Mouse (Mus musculus) heart, embryonic 12.5 days (tissue): Measurements from ENCODE around the gene Bpifb1. TPM values are rescaled to one million over a fixed set of nuclear protein-coding genes. Genes with fewer than 3 reads are reported as not detected.
"Not testable (repeated sequence)": the region's sequence is repeated elsewhere in the genome, so short reads cannot be mapped to it uniquely, and the experiment has no call there.

Source experiments
- ATAC-seq: fragments of 200-750 bp; cut with Nextera tagmentation; 2 replicates; pipeline ENCODE4 v1.8.0; 2017; ENCODE audit warnings: moderate TSS enrichment, moderate library complexity; ENCODE audit not compliant: insufficient number of reproducible peaks, low FRiP score
- H3K27ac ChIP-seq: fragments of 300-500 bp; sonication (generic); 2 replicates; pipeline ENCODE4 v1.5.1; 2016; ENCODE audit warnings: mild to moderate bottlenecking, moderate library complexity; ENCODE audit not compliant: poor library complexity, severe bottlenecking
- H3K27me3 ChIP-seq: fragments of 300-500 bp; sonication (generic); replicated peaks from 2 replicates; pipeline ENCODE4 v1.6.1; 2016; ENCODE audit warnings: mild to moderate bottlenecking, moderate library complexity
- H3K36me3 ChIP-seq: fragments of 300-500 bp; sonication (generic); 2 replicates; pipeline ENCODE4 v1.6.1; 2016; ENCODE audit warnings: mild to moderate bottlenecking, moderate library complexity
- H3K4me1 ChIP-seq: fragments of 300-500 bp; sonication (generic); replicated peaks from 2 replicates; pipeline ENCODE4 v1.6.1; 2016; ENCODE audit warnings: mild to moderate bottlenecking
- H3K4me2 ChIP-seq: fragments of 300-500 bp; sonication (generic); 2 replicates; pipeline ENCODE4 v1.6.1; 2016; ENCODE audit warnings: mild to moderate bottlenecking, moderate library complexity
- H3K4me3 ChIP-seq: fragments of 300-500 bp; sonication (generic); 2 replicates; pipeline ENCODE4 v1.5.1; 2016; ENCODE audit warnings: mild to moderate bottlenecking
- H3K9ac ChIP-seq: fragments of 300-500 bp; sonication (generic); 2 replicates; pipeline ENCODE4 v1.6.1; 2016; ENCODE audit warnings: mild to moderate bottlenecking, moderate library complexity
- H3K9me3 ChIP-seq: fragments of 300-500 bp; sonication (generic); replicated peaks from 2 replicates; pipeline ENCODE4 v1.6.1; 2016; ENCODE audit warnings: mild to moderate bottlenecking, moderate library complexity
- WGBS: fragments of 180-500 bp; shearing (Covaris S2); methylation state at CpG from one replicate; pipeline ENCODE4 v1.1.7; 2016; 5-methylcytosine and 5-hydroxymethylcytosine counted together
- polyA plus RNA-seq: library from polyadenylated mRNA; unstranded; fragments of >200 nt; fragmentation: Nextera tagmentation; extraction: Ambion mirVana; gene quantifications from 2 replicates; pipeline ENCODE4 v1.2.1, GENCODE M21; 2016

Bpifb1 gene
- polyA plus RNA-seq, 1 experiment from 2014 or later: 0.14 TPM

DNA sequence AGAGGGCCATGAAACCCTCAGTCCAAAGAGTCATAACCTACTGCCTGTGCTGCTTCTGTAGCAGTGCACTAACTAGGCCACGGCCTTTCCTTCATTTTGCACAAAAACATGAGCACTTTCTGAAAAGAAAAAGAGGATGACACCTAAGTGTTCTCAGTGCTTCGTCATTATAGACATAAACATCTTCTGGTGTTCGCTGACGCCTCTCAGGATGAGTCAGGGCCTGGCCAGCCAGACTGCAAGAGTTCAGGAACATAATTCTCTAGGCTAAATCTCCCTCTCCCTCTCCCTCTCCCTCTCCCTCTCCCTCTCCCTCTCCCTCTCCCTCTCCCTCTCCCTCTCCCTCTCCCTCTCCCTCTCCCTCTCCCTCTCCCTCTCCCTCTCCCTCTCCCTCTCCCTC is 7.6 kb upstream of the Bpifb1 start:
- not testable (repeated sequence) for H3K4me2 ChIP-seq, H3K4me3 ChIP-seq, H3K27me3 ChIP-seq, H3K27ac ChIP-seq, H3K9me3 ChIP-seq, ATAC-seq, H3K4me1 ChIP-seq, H3K9ac ChIP-seq, H3K36me3 ChIP-seq
- 64% methylated on average over 4 of the region's 4 CpGs for WGBS

DNA sequence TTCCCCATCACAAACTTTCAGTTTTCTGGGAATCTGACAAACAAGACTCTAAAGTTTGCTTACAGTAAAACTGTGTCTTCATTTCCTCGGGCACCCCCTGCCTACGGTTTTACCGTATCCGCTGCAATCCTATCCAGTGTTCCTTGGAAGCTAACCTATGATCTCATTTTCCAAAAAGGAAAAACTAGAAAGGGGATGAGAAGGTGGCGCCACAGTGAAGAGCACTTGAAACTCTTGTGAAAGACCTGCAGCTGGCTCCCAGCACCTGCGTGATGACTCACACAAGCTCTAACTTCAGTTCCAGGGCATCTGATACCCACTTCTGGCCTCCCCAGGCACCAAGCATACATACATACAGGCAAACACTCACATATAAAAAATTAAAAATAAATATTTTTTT is 5.3 kb upstream of the Bpifb1 start:
- H3K4me3 ChIP-seq: no peak overlapping the region
- ATAC-seq: no peak

DNA sequence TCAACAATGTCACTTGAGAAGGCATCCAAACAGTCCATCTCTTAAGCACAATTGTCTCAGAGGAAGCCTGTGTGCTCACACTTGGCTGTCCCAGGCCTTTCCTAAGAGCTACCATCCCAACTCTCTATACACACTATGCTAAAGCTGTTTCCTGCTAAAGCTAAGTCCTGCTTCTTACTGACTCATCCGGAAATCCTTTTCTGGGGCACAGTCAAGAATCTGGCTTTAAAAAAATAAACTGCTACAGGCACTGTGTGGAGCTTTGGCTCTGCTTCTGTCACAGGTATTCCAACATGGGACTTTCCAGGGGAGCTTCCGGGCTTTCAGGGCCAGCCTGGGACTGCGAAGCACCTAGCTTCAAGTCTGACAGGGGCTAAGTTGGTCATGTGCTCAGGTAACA is 4.9 kb upstream of the Bpifb1 start:
- H3K27me3 ChIP-seq: no peaks in the 10 kb centered on the region
- no peak overlapping the region for H3K27ac ChIP-seq
- H3K4me3 ChIP-seq: no peak overlapping the region
- no peak overlapping the region for H3K4me2 ChIP-seq
- no peak overlapping the region for H3K9ac ChIP-seq
- H3K4me1 ChIP-seq: no peaks in the 10 kb centered on the region
- no peaks in the 10 kb centered on the region for H3K36me3 ChIP-seq
- WGBS: 77% methylated on average over 3 of the region's 3 CpGs
- no peaks in the 10 kb centered on the region for H3K9me3 ChIP-seq
- ATAC-seq: no peak

More for the DNA sequence above, 5.3 kb upstream of the Bpifb1 start:
- Histone ChIP-seq H3K9ac (no peak overlapping the region), H3K27ac (no peak overlapping the region), H3K36me3 (no peaks in the 10 kb centered on the region), H3K4me2 (no peak overlapping the region), H3K9me3 (no peaks in the 10 kb centered on the region), H3K4me1 (no peaks in the 10 kb centered on the region), H3K27me3 (no peaks in the 10 kb centered on the region)
- 81% methylated on average over 6 of the region's 6 CpGs for WGBS

- no peak for ATAC-seq
- Histone ChIP-seq H3K4me2 (no peak overlapping the region), H3K27me3 (no peaks in the 10 kb centered on the region), H3K4me1 (peaks cover 9% of the 10 kb centered on the region), H3K9me3 (no peaks in the 10 kb centered on the region), H3K4me3 (no peak overlapping the region), H3K36me3 (no peaks in the 10 kb centered on the region), H3K27ac (no peak overlapping the region), H3K9ac (no peak overlapping the region)
- 37% methylated on average over 5 of the region's 5 CpGs for WGBS
These were observed 3.1 kb upstream of the Bpifb1 start for GRCm38 (mm10) chr2:154187468-154187867.

GRCm38 (mm10) chr2:154189877-154190434 is 662 bp upstream of the Bpifb1 start:
- Histone ChIP-seq H3K36me3 (no peaks in the 10 kb centered on the region), H3K9ac (no peak overlapping the region), H3K27me3 (no peaks in the 10 kb centered on the region)

GRCm38 (mm10) chr2:154192141-154192540 is 1.5 kb downstream of the Bpifb1 start:
- Histone ChIP-seq H3K9ac (no peak overlapping the region), H3K4me2 (no peak overlapping the region), H3K36me3 (no peaks in the 10 kb centered on the region), H3K4me3 (no peak overlapping the region), H3K27ac (peak overlapping the region; percentile 43), H3K27me3 (no peaks in the 10 kb centered on the region), H3K9me3 (no peaks in the 10 kb centered on the region), H3K4me1 (peaks cover 28% of the 10 kb centered on the region)
- WGBS: 21% methylated on average over 2 of the region's 2 CpGs
- ATAC-seq: no peak

More at GRCm38 (mm10) chr2:154189877-154190434, 662 bp upstream of the Bpifb1 start:
- Histone ChIP-seq H3K27ac (no peak overlapping the region), H3K4me2 (no peak overlapping the region), H3K4me3 (no peak overlapping the region), H3K4me1 (peaks cover 28% of the 10 kb centered on the region), H3K9me3 (no peaks in the 10 kb centered on the region)
- 79% methylated on average over 7 of the region's 7 CpGs for WGBS
- ATAC-seq: no peak

- Histone ChIP-seq H3K4me3 (no peak overlapping the region), H3K4me2 (no peak overlapping the region), H3K36me3 (no peaks in the 10 kb centered on the region), H3K9me3 (no peaks in the 10 kb centered on the region), H3K27ac (no peak overlapping the region), H3K4me1 (peaks cover 28% of the 10 kb centered on the region), H3K27me3 (no peaks in the 10 kb centered on the region), H3K9ac (no peak overlapping the region)
- 78% methylated on average over 4 of the region's 4 CpGs for WGBS
- no peak for ATAC-seq
These were observed 2.5 kb downstream of the Bpifb1 start for GRCm38 (mm10) chr2:154193071-154193470.

DNA sequence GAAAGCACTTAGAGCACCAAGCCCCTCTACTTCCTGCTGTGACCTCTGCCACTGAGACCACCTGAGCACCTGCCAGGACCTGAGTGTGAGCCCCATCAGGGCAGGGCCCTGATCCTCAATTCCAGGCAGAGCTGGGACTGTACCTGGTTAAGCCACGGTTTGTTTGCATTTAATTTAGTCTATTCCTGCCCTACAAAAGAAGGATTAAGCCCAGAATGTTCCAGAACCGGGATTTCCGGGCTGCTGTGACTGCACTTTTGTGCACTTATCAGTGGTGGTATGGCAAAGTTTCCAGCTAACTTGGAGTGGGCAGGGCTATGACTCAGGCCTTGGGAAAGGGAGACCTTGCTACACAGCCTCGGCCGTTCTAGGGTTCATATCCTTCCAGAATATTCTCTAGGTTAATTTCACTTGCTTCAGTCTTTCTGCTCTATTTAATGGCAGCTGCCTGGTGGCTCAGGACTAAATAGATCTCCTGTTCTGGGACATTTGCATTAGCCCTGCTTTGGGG is 3.4 kb downstream of the Bpifb1 start:
- Histone ChIP-seq H3K9me3 (no peaks in the 10 kb centered on the region), H3K4me3 (no peak overlapping the region), H3K9ac (no peak overlapping the region), H3K27ac (no peak overlapping the region), H3K4me1 (peaks cover 28% of the 10 kb centered on the region), H3K4me2 (no peak overlapping the region), H3K27me3 (no peaks in the 10 kb centered on the region), H3K36me3 (no peaks in the 10 kb centered on the region)
- no peak for ATAC-seq
- 42% methylated on average over 5 of the region's 5 CpGs for WGBS

DNA sequence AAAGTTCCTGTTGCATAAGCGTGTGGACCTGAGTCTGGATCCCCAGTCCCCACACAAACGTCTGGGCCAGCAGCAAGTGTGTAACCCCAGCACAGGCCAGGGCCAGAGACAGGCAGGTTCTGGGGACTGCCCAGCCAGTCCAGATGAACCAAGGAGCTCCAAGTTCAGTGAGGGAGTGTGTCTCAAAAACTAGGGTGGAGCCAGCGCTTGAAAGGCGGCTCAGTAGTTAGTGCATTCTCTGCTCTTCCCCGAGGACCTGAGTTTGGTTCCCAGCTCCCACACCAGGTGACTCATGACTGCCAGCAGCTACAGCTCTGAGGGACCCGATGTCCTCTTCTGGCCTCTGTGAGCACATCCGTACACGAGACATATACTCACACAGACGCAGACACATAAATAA is 6.4 kb downstream of the Bpifb1 start:
- H3K4me1 ChIP-seq: peaks cover 23% of the 10 kb centered on the region
- H3K9ac ChIP-seq: no peak overlapping the region
- no peaks in the 10 kb centered on the region for H3K36me3 ChIP-seq
- no peak overlapping the region for H3K27ac ChIP-seq
- no peaks in the 10 kb centered on the region for H3K9me3 ChIP-seq
- WGBS: 87% methylated on average over 9 of the region's 9 CpGs
- ATAC-seq: no peak
- H3K4me2 ChIP-seq: no peak overlapping the region
- no peak overlapping the region for H3K4me3 ChIP-seq
- peaks cover 7% of the 10 kb centered on the region; the same call in 1 of the 2 replicates for H3K27me3 ChIP-seq

DNA sequence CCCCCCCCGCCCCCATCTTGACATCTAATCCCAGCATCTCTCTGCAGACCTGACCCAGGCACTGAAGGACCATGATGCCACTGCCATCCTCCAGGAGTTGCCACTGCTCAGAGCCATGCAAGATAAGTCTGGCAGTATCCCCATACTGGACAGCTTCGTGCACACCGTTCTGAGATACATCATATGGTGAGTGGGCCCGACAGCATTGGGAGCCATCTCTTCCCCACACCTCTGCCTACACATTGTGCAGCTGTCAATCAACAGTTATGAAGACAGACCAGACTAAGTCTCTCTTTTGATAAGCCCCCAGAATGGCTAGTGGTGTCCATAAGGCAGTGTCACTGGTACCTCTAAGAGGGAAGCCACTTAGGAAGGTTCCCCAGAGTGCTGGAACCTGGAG is 14.0 kb downstream of the Bpifb1 start:
- no peak for ATAC-seq
- Histone ChIP-seq H3K4me1 (peaks cover 7% of the 10 kb centered on the region; the same call in 1 of the 2 replicates), H3K27me3 (peaks cover 8% of the 10 kb centered on the region), H3K27ac (no peak overlapping the region), H3K36me3 (no peaks in the 10 kb centered on the region), H3K4me3 (no peak overlapping the region), H3K9me3 (no peaks in the 10 kb centered on the region), H3K9ac (no peak overlapping the region), H3K4me2 (no peak overlapping the region)
- 88% methylated on average over 4 of the region's 4 CpGs for WGBS

- 0 out of 2 replicates have a peak overlapping the region, but pooled peaks have one; percentile 9 for H3K27ac ChIP-seq
- peaks cover 7% of the 10 kb centered on the region; the same call in 1 of the 2 replicates for H3K4me1 ChIP-seq
- peaks cover 5% of the 10 kb centered on the region; the same call in 1 of the 2 replicates for H3K27me3 ChIP-seq
- WGBS: 34% methylated on average over 7 of the region's 7 CpGs
- H3K9ac ChIP-seq: no peak overlapping the region
- H3K4me3 ChIP-seq: no peak overlapping the region
- no peaks in the 10 kb centered on the region for H3K36me3 ChIP-seq
- H3K9me3 ChIP-seq: no peaks in the 10 kb centered on the region
- H3K4me2 ChIP-seq: no peak overlapping the region
- peak; percentile 52 for ATAC-seq
These were observed 16.3 kb downstream of the Bpifb1 start for GRCm38 (mm10) chr2:154206908-154207307.

DNA sequence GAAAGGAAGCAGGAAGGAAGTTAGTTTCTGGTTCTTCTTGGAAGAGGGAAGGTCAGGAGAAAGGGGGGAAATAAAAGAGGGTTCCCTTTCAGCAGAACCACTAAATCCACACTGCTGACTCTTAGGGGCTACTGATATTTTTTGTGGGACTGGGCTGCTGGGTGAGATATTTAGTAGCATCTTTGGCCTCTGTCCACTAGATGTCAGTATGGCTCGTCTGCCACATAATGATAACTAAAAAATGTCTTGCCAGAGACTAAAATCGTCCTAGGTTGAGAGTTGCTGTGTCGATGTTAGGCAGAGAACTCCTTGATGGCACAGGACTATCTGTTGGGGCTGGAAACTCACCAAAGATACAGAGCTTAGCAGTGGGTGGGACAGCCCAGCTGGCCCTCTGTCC is 18.5 kb downstream of the Bpifb1 start:
- ATAC-seq: no peak
- 4% methylated on average over 3 of the region's 3 CpGs for WGBS

More for the DNA sequence above, 18.5 kb downstream of the Bpifb1 start:
- no peak overlapping the region for H3K4me2 ChIP-seq
- H3K36me3 ChIP-seq: no peaks in the 10 kb centered on the region
- H3K4me1 ChIP-seq: peaks cover 7% of the 10 kb centered on the region; the same call in 1 of the 2 replicates
- no peak overlapping the region for H3K9ac ChIP-seq
- no peak overlapping the region for H3K27ac ChIP-seq
- peaks cover 11% of the 10 kb centered on the region for H3K27me3 ChIP-seq
- no peaks in the 10 kb centered on the region for H3K9me3 ChIP-seq
- no peak overlapping the region for H3K4me3 ChIP-seq
